Mouse (Mus musculus) NIH3T3 (cell line): Measurements from ENCODE around the gene Cntnap5a.

Source experiments
- DNase-seq: peaks from one replicate; pipeline ENCODE4 v3.0.0-alpha.2; 2012; ENCODE audit warnings: low read depth

Gene Cntnap5a

DNA sequence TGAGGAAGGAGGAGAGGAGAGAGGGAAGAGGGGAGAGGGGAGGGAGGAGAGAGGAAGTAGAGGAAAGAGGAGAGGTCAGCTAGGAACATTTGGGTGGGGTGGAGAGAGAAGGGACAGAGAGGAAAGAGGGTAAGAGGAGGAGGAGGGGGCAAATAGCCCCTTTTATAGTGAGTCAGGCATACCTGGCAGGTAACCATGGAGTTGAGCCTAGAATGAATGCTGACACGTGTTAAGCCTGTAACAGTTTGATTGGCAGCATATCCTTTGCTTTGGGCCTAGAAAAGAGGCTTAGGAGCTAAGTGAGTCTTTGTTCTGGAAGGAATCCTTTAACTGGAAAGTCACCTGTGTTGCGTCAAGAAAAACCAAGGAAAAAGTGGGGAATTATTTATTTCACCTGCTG, 681.6 kb downstream of the Cntnap5a start:
- no peak for DNase-seq

- no peak for DNase-seq
These were observed 682.2 kb downstream of the Cntnap5a start for GRCm38 (mm10) chr1:116366806-116367205.

DNA sequence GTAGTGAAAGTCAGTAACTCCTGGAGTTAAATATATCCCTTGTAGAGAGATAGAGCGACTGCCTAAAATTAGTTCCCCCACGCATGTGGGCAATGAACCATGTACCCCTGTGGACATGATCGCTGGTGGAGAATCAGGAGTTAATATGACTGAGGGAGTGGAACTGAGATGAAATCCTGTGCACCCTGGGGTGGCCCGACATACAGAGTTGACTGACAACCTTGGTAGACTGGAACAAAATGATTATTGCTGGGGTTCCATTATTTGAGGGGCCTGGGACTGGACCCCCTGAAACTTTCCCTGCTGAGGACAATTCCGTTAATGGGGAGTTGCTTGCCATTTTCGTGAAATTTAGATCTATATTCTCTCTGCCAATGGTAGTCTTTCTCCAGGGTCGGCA, 683.0 kb downstream of the Cntnap5a start:
- no peak for DNase-seq

DNA sequence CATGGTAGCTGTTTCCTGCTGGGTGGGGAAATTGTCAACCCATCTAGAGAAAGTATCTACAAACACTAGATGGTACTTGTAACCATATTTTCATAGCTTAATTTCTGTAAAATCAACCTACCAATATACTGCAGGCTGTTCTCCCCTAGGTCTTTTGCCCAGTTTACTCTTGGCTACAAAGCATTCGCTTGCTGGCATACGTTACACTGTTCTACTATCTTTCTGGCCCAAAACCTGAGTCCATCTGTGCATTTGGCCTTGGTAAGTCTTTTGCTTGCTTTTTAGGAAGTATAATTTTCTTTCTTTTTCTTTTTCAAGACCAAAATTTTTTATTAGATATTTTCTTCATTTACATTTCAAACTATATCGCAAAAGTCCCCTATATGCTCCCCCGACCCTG, 686.3 kb downstream of the Cntnap5a start:
- no peak for DNase-seq

DNA sequence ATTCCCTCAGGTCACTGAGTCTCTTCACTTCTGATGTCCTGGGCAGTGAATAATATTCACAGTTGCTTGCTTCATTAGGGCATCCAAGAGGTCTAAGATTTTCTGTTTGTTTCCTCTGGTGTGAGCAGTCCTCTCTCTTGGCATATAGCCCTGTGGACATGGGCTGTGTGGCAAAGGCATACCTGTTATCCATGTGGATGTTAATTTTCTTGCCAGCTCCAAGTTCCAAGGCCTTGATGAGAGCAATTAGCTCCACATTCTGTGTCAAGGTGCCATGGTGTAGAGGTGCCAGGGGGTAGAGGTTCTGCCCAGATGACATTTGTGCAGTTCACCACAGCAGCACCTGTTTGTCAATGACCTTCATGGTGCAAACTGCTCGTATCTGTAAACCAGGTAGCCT, 689.0 kb downstream of the Cntnap5a start:
- no peak for DNase-seq

GRCm38 (mm10) chr1:116392390-116392789, 707.8 kb downstream of the Cntnap5a start:
- DNase-seq: no peak

DNA sequence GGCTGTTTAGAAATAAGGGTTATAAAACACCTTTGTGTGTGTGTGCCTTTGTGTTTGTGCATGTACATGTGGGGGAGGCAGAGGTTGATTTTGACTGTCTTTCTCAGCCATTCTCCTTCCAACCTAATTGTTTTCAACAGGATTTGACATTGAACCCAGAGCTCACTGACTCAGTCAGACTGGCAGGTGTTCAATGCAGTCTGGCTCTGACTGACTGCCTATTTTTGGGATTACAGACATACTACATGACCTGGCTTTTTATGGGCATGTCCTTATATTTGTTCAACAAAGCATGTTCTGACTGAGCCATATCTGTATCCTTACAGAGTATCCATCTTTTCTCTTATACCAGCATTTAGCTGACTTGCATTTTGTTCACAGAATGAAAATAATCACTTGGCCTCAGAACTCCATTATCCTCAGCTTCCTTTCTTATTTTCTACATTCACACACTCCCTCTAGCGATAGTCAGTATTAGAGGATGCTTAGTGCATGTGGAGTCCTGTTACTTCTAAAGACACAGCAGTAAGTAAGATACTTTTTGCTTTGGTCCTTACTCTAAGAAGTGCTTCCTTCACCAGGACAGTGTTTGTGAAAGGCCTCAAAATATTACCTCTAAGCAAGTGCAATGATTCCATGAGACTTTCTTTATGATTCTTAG, 717.6 kb downstream of the Cntnap5a start:
- DNase-seq: no peak

- DNase-seq: no peak
These were observed 725.3 kb downstream of the Cntnap5a start for GRCm38 (mm10) chr1:116409836-116410235.

DNA sequence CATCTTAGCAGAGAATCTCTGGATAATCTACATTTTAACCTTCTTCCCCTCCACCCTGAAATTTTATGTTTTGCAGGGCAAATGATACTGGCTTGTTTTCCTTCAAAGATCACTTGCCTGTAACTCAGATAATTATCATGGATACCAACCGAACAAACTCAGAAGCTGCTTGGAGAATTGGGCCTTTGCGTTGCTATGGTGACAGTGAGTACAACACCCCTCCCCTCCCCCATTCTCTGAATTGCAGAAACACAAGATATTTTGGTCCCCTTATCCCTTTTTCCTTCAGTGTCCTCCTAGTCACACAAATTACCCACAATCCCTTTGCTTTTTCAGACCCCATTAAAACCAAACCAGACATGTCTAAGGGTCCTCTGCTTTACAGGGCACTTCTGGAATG, 743.8 kb downstream of the Cntnap5a start:
- no peak for DNase-seq

DNA sequence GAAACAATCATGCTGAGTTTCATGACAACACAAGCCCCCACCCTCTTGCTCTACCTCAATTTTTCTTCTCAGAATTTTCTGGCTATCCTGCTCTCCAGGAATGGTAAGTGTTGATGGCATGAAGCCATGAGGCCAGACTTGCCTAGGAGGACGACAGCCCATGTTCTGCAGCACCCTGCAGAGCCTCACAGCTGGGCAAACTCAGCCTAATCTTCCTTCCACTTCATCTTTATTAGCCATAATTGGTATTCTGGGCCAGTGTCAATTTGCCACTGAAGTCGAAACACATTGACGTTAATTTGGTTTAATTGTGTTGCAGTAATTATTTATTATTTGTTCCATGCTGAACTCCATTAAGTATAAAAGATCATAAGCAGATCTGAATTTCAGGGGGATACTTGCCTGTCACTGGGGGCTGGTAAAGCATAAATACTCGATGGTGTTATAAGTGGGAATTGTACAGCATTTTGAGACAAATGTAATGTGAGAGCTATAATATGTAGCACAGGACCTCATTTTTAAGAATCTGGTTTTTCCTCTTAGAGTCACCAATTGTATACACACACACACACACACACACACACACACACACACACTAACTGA, 770.7 kb downstream of the Cntnap5a start:
- no peak for DNase-seq

GRCm38 (mm10) chr1:116477703-116478102, 793.1 kb downstream of the Cntnap5a start:
- DNase-seq: peak; percentile 30

GRCm38 (mm10) chr1:116488780-116489569, 804.4 kb downstream of the Cntnap5a start:
- no peak for DNase-seq

DNA sequence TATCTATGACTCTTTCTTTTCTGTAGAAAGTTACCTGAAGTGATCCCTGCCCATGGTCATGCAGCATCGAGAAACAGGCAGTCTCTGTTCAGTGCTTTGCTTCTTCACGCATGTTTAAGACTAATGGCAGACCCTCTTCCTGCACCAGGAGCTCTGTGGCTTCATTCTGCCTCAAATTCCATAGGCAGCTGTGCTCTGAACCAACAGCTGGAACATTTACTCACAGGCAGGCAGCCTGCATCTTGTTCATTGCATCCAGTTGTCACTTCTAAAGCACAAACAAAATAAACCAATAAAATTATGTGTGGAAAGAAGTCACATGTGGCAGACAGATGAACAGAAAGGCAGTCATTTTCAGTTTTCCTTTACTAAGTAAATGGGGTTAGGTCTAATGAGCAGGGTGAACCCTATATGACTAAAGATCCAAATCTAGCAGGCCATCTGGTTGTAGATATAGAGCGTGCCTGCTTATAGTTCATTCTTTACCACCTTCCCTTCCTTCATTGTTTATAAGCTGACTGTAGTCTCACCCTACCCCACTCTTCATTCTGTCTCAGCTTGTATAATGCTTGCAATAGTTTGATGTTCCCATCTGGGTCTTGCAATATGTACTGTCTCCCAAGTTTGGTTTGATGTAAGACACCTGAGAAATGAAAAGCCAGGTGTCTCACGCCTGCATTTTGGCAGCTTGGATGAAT, 893.6 kb downstream of the Cntnap5a start:
- no peak for DNase-seq

GRCm38 (mm10) chr1:116616272-116616671, 931.7 kb downstream of the Cntnap5a start:
- no peak for DNase-seq
